Mouse (Mus musculus) urinary bladder, postnatal 36 days (tissue): ENCODE measurements around the gene Mbtps1.

ENCODE experiments used
- DNase-seq, 2 experiments: peaks; one replicate each; pipeline ENCODE4 v3.0.0; 2022; ENCODE audit warnings: low spot score in 2 of 2, mixed read lengths in 1 of 2

Gene Mbtps1

GRCm38 (mm10) chr8:119557821-119558602 is 523 bp downstream of the Mbtps1 start:
- peak; percentile 13 to 76 for DNase-seq

GRCm38 (mm10) chr8:119557132-119557531 is 1.4 kb downstream of the Mbtps1 start:
- no peak for DNase-seq

- no peak for DNase-seq
These were observed 2.7 kb downstream of the Mbtps1 start for GRCm38 (mm10) chr8:119555861-119556260.

DNA sequence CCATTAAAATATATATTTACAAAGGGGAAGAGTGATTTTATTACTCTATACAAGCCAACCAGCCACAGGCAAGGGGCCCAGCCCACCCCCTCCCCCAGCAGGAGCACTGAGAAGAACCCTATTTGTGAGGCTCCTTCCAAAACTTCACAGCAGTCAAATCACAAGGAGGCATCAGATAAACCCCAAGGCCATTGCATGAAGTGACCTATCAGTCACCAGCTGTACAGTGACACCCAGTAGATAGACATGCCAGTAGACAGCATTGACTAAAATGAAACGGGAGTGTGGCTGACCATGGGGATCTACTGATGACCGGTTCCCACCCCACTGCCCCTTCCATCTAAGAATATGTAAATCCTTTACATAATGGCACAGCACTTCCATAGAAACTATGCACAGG is 5.6 kb downstream of the Mbtps1 start:
- no peak for DNase-seq

DNA sequence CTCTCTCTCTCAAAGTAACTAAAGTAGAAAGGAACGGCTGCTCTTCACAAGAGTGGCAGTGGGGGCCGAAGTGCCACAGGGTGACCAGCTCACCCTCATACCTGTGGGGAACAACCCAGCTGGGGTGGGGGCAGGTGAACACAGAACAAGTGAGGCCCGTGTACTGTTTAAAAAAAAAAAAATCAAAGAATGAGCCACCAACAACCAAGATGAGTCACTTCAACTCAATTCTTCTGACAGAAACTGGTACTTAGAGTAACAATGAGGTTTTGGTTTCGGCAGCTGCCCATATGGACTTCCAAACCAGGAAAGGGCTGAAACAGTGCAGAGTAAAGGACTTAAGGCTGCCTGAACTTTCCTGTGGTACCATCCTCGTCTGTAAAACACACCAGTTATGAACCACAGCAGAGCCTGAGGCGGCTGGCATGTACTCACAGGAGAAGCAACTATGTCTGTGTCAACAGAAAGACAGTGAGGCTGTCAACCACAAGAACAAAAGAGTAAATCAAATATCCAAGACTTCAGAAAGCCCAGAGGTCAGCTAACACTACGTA is 9.9 kb downstream of the Mbtps1 start:
- DNase-seq, result no peak

- no peak for DNase-seq
These were observed 11.4 kb downstream of the Mbtps1 start for GRCm38 (mm10) chr8:119547019-119547691.

DNA sequence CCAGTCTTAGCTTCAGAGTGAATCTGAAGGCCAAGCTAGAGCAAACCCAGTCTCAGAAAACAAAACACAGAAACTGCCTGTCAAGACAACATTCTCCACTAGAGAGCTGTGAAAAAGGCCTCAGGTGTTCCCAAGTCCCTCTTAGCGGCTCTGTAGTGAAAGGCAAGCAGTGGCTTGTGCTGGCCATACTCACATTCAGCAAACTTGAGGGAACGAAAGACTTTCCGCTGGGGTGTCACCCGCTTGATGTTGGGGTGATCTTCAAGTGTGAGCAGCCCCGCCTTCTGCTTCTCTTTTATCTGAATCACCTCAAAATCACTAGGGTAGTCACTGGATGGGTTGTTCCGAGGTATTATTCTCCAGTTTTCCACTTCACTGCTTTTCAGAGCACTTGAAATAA is 12.7 kb downstream of the Mbtps1 start:
- no peak for DNase-seq

DNA sequence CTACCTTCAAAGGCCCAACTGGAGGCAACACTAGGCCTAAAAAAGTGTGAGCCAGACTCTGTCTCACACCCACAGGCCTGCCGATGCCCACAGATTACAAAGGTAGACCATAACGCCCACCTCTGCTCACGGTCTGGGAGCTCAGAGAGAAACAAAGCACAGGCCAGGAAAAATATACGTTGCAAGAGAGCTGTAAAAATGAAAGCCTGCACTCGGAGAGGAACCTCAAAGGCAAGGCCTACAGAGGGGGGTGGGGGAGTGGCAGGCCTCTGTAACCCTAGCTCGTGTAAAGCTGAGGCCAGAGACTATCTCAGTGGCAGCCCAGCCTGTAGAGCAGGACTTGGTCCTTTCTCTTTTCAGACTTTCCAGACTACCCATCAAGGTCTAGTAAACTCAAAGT is 13.4 kb downstream of the Mbtps1 start:
- no peak for DNase-seq

DNA sequence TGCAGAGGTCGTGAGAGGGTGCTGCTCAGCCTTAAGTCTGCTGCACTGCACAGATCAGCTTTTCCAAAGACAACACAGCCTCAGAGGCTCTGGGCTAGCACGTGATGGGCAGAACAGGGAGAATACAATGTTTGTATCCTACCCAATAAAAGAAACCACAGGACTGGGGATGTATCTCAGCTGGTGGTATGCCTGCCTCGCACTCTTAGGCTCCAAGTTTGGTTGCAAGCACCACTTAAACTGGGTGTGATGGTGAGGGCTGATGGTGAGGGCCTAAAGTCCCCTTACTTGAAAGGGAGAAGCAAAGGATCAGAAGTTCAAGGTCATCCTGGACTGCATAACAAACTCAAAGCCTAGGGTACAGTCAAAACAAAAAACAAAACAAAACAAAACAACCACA is 13.9 kb downstream of the Mbtps1 start:
- DNase-seq, result no peak

DNA sequence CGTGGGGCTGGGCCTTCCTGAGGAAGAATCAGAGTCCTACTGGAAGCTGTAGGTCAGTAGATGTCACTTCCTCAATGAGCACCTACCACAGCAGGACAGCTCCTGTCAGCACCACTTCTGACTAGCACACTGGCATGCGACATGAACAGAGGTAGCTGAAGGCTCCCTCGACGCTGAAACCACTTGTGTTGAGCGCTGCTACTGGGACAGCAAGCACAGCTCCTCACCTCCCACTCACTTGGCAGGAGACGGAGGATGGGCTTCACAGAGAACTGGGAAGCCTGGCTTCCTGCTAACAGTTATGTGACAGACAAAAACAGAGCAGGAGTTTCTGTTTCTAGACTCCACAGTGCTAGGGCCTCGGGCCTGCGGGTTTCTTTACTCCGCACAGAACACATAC is 26.6 kb downstream of the Mbtps1 start:
- no peak for DNase-seq

- no peak for DNase-seq
These were observed 27.1 kb downstream of the Mbtps1 start for GRCm38 (mm10) chr8:119531397-119531796.

DNA sequence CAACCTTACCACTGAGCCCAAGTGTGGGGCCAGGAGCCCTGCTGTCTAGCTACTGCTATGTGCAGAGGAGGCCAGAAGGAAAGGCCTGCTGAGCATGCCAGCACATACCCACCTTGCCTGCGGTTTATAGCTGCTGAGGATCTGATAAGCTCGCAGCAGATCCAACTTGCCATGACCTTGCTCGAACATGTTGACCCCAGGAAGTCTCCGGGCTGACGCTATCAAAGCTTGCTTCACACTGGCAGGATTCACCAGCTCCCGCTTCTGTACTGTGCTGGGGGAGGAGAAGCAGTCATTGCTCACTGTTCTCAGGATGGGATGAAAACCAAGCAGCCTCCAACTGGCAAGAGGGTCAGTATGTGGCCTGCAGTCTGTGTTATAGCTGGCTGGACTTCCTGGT is 27.6 kb downstream of the Mbtps1 start:
- peak; percentile 44 to 62 for DNase-seq

DNA sequence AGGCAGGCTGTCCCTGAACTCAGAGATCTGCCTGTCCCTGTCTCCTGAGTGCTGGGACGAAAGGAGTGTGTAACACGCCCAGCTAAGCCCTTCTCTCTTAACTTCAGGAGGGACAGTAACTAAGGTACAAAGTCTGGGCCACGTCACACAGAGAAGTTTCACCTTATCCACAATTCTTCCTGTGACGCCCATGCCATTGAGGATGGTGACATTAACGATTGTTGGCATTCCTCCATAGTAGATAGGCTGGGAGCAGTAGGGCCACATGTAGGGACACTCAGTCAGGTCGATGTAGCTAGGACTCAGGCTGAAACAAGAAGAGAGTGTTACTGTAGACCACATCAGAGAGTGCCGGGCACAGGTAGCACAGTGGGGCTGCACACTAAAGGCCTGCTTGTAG is 29.8 kb downstream of the Mbtps1 start:
- DNase-seq, result no peak

GRCm38 (mm10) chr8:119520102-119520501 is 38.4 kb downstream of the Mbtps1 start:
- no peak for DNase-seq

DNA sequence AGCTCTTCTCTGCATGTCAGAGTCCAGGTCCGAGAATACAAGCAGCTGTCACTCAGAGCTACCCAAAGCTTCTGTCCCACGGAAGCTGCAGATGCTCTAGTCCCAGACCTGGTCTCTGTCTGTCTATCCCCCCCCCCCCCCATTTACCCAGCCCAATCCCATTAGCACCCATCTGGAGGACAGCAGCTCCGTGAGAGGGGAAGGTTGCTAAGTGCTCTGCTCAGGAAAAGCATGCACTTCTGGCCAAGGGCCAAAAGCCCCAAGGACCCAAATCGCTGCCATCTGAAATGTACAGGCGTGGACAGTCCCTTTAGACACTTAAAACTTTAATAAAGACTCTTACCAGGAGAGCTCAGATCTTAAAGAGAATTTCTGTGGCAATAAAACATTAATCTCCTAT is 41.9 kb downstream of the Mbtps1 start:
- DNase-seq, result no peak

DNA sequence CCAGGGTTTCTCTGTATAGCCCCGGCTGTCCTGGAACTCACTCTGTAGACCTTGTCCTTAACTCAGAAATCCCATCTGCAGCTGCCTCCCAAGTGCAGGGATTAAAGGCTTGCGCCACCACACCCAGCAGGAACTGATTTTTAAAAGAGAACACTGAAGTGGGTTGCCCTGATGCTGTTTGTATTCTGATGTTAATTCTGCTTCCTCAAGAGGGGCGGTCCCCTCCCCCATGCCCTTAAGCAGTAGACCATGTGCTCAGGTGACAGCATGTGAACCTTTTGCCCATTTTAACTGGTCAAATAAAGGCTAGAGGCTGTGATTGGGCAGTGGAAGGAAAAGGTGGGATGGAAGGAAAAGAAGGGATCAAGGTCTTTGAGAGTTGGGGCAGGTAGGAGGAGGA is 42.8 kb downstream of the Mbtps1 start:
- no peak for DNase-seq

GRCm38 (mm10) chr8:119514940-119515339 is 43.6 kb downstream of the Mbtps1 start:
- no peak for DNase-seq

GRCm38 (mm10) chr8:119513405-119513804 is 45.1 kb downstream of the Mbtps1 start:
- no peak for DNase-seq

GRCm38 (mm10) chr8:119511722-119512121 is 46.8 kb downstream of the Mbtps1 start:
- DNase-seq, result no peak

- no peak for DNase-seq
These were observed 48.1 kb downstream of the Mbtps1 start for GRCm38 (mm10) chr8:119510471-119510870.

DNA sequence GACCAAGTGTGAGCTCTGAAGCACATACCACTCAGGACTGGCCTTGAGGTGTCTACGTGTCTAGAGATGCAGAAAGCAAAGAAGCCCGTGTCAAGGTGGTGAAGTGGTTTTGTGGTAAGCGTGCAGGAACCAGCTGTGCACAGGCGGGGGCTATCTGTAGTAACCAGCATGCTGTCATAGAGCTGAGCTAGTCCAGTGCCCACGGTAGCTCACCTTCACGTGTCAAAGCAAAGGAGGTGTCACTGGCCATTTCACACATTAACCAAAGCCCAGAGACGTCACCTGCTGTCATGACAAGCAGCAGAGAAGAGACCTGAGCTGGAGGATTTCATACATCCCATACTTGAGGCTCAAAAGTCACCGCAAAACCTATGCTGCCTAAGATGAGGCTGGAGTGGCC is 52.4 kb downstream of the Mbtps1 start:
- DNase-seq, result no peak

DNA sequence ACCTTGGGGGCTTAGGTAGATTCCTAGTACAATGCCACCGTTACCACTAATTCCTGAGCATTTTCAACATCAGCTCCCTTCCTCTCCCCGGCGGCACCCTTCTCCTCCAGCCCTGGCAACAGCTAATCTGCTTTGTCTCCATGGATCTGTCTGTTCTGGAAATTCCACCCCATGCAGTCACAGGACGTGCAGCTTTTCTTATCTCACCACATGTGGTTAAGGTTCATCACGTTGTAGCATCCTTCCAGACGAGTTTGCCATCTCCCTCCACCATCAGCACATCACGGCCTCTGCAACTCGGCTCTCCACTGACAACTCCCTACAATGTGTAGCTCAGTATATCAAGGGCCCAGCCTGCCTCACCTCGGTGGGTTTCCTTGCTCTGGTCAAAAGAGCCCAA is 53.0 kb downstream of the Mbtps1 start:
- DNase-seq, result no peak

- no peak for DNase-seq
These were observed 55.3 kb downstream of the Mbtps1 start for GRCm38 (mm10) chr8:119503191-119503767.
